In genomic region chr4:126950801-126951200, GRCm38 (mm10) we compare ENCODE assay signal across 8 mouse cellular contexts. TPM values are rescaled to one million over a fixed set of nuclear protein-coding genes. Genes with fewer than 3 reads are reported as not detected.
A peak's percentile ranks its signal among the peaks of the same experiment; 100 is the strongest.
DNase-seq lines count a peak whose midpoint lies in the region; ATAC-seq and TF ChIP-seq lines count a peak whose summit lies in the region.
"Not testable (repeated sequence)": the region's sequence is repeated elsewhere in the genome, so short reads cannot be mapped to it uniquely, and the experiment has no call there.

No protein-coding gene starts in this region.

- ATAC-seq in forebrain, postnatal 0 days; hindbrain, postnatal 0 days; lung, postnatal 0 days: not testable (repeated sequence)

- TF ChIP-seq EP300 in MEL (IDR thresholded peaks at IDR 0.05; ENCODE audit: low read depth in 1 of 2, low read length in 2 of 2); lung, postnatal 0 days (IDR thresholded peaks at IDR 0.05): not testable (repeated sequence)

- H3K9me3 ChIP-seq in MEL (replicated peaks; ENCODE audit: insufficient read depth, low read length); forebrain, postnatal 0 days (ENCODE audit: low read length); hindbrain, postnatal 0 days (ENCODE audit: low read length); lung, postnatal 0 days (ENCODE audit: low read length): not testable (repeated sequence)

- H3K4me2 ChIP-seq in forebrain, postnatal 0 days (ENCODE audit: low read depth); hindbrain, postnatal 0 days (ENCODE audit: low read depth, low read length); lung, postnatal 0 days (replicated peaks; ENCODE audit: low read depth, low read length): not testable (repeated sequence)

- TF ChIP-seq RAD21 in MEL (IDR thresholded peaks at IDR 0.05; ENCODE audit: low read depth, low read length) = not testable (repeated sequence)

- WGBS in forebrain, postnatal 0 days = 84% methylated on average over 4 of the region's 4 CpGs
- WGBS in hindbrain, postnatal 0 days = 83% methylated on average over 4 of the region's 4 CpGs
- WGBS in lung, postnatal 0 days = 91% methylated on average over 4 of the region's 4 CpGs

- H3K9ac ChIP-seq in MEL (ENCODE audit: control insufficient read depth, low read depth, low read length, poor library complexity, severe bottlenecking); forebrain, postnatal 0 days; hindbrain, postnatal 0 days (replicated peaks; ENCODE audit: low read length); lung, postnatal 0 days (replicated peaks; ENCODE audit: low read depth): not testable (repeated sequence)

- H3K4me1 ChIP-seq in MEL (ENCODE audit: control insufficient read depth in 1 of 2, insufficient read depth in 2 of 2, low read length in 2 of 2); forebrain, postnatal 0 days (ENCODE audit: insufficient read depth); hindbrain, postnatal 0 days (ENCODE audit: insufficient read depth, low read length); lung, postnatal 0 days (ENCODE audit: insufficient read depth, low read depth, low read length): not testable (repeated sequence)

- peak in 1 of 3 experiments; percentile 34; a peak in 2 of 6 replicates for TF ChIP-seq CTCF in MEL (IDR thresholded peaks at IDR 0.05 in 2 of 3, conservative IDR thresholded peaks at IDR 0.05 in 1 of 3; ENCODE audit: control insufficient read depth in 1 of 3, insufficient read depth in 1 of 3, low read depth in 2 of 3, low read length in 3 of 3, poor library complexity in 1 of 3, severe bottlenecking in 1 of 3)
- peak; percentile 20; the same call in 1 of the 2 replicates for TF ChIP-seq CTCF in forebrain, postnatal 0 days (IDR thresholded peaks at IDR 0.05; ENCODE audit: low read depth)
- TF ChIP-seq CTCF in hindbrain, postnatal 0 days (IDR thresholded peaks at IDR 0.05; ENCODE audit: low read depth) = peak; percentile 22; the same call in 1 of the 2 replicates
- TF ChIP-seq CTCF in layer of hippocampus, adult 2 months (conservative IDR thresholded peaks at IDR 0.05) = peak; percentile 57
- TF ChIP-seq CTCF in lung, postnatal 0 days (IDR thresholded peaks at IDR 0.05) = peak; percentile 16; the same call in 1 of the 2 replicates

- not testable (repeated sequence) for H3K36me3 ChIP-seq in MEL (ENCODE audit: control insufficient read depth in 1 of 2, insufficient read depth in 2 of 2, low read length in 2 of 2); forebrain, postnatal 0 days (ENCODE audit: insufficient read depth); hindbrain, postnatal 0 days (ENCODE audit: insufficient read depth, low read length); lung, postnatal 0 days (ENCODE audit: insufficient read depth, low read length); splenic B cell, adult 2 months (ENCODE audit: control insufficient read depth, insufficient read depth, low read length, poor library complexity, severe bottlenecking)

- not testable (repeated sequence) for H3K27me3 ChIP-seq in MEL (ENCODE audit: control insufficient read depth in 1 of 2, insufficient read depth in 2 of 2, low read length in 2 of 2); forebrain, postnatal 0 days (ENCODE audit: insufficient read depth, low read length); hindbrain, postnatal 0 days (ENCODE audit: insufficient read depth, low read length); lung, postnatal 0 days (replicated peaks; ENCODE audit: insufficient read depth, low read length); splenic B cell, adult 2 months (ENCODE audit: control insufficient read depth, insufficient read depth, low read length, poor library complexity, severe bottlenecking)

- not testable (repeated sequence) for H3K4me3 ChIP-seq in MEL (ENCODE audit: control insufficient read depth in 1 of 2, insufficient read depth in 1 of 2, low read depth in 2 of 2, low read length in 2 of 2); forebrain, postnatal 0 days (ENCODE audit: low read depth, low read length); hindbrain, postnatal 0 days (ENCODE audit: low read length); layer of hippocampus, adult 2 months; lung, postnatal 0 days (ENCODE audit: low read depth, low read length)

- H3K27ac ChIP-seq in MEL (ENCODE audit: control insufficient read depth, low read depth, low read length); forebrain, postnatal 0 days (ENCODE audit: low read depth, low read length); hindbrain, postnatal 0 days; layer of hippocampus, adult 2 months; lung, postnatal 0 days (ENCODE audit: low read length): not testable (repeated sequence)

- not testable (repeated sequence) for TF ChIP-seq POLR2A in MEL (IDR thresholded peaks at IDR 0.05; ENCODE audit: control insufficient read depth in 1 of 2, insufficient read depth in 1 of 2, low read depth in 1 of 2, low read length in 2 of 2, poor library complexity in 1 of 2)

- not testable (repeated sequence) for H3K79me2 ChIP-seq in MEL (ENCODE audit: control insufficient read depth, insufficient read depth, low read length, poor library complexity)

- DNase-seq in 3T3-L1 (ENCODE audit: low read depth, low spot score) = peak; percentile 25
- peak; percentile 8 for DNase-seq in CD4-positive, CD25-positive, alpha-beta regulatory T cell, adult 2 months (ENCODE audit: low read depth, low spot score)
- peak; percentile 27 for DNase-seq in MEL (ENCODE audit: low read depth, low spot score)
- DNase-seq in forebrain, postnatal 0 days; hindbrain, postnatal 0 days (ENCODE audit: low spot score); layer of hippocampus, adult 2 months (ENCODE audit: low spot score in 2 of 2); lung, postnatal 0 days (ENCODE audit: low spot score): not testable (repeated sequence)
- peak; percentile 5 for DNase-seq in splenic B cell, adult 2 months (ENCODE audit: low read depth, low spot score)

TF ChIP-seq in MEL, 35 proteins besides CTCF, POLR2A, EP300 and RAD21:
- TF ChIP-seq SMC3 (IDR thresholded peaks at IDR 0.05; ENCODE audit: low read depth, low read length) (peak; percentile 19; the same call in 1 of the 2 replicates), ZKSCAN1 (IDR thresholded peaks at IDR 0.05; ENCODE audit: low read depth, low read length) (0 out of 2 replicates have a peak, but pooled peaks have one; percentile 12)

RNA-seq across cellular contexts. Expression of gene Zmym4, which starts 17.1 kb away (rescaled TPM):
- 14.9 and 16.8 TPM in 2 replicates for total RNA-seq in MEL (2012; rRNA removed)
- polyA plus RNA-seq in MEL (2012; ENCODE audit: insufficient read depth in 1 of 2, insufficient read length in 2 of 2, low read depth in 1 of 2, low replicate concordance in 2 of 2, missing spikeins in 1 of 2) = 10 to 100 TPM; 23.6 to 71.1 TPM
- total RNA-seq in forebrain, postnatal 0 days (2014; rRNA removed) = 61.7 and 68.7 TPM in 2 replicates
- 11.7 and 17.3 TPM in 2 replicates for polyA plus RNA-seq in forebrain, postnatal 0 days (2015; fragmentation: Nextera tagmentation; extraction: Ambion mirVana)
- total RNA-seq in hindbrain, postnatal 0 days (2014; rRNA removed) = 42.9 and 49.9 TPM in 2 replicates
- polyA plus RNA-seq in hindbrain, postnatal 0 days (2015; fragmentation: Nextera tagmentation; extraction: Ambion mirVana) = 20.3 and 21.2 TPM in 2 replicates
- 10 to 100 TPM; 47.6 to 51.9 TPM for total RNA-seq in layer of hippocampus, adult 2 months (2021)
- polyA plus RNA-seq in lung, postnatal 0 days (2015; fragmentation: Nextera tagmentation; extraction: Ambion mirVana) = 8.6 and 11.7 TPM in 2 replicates
